Mouse (Mus musculus) cortical plate, adult 2 months (tissue): ENCODE data around the gene Nrn1. TPM values are rescaled to one million over a fixed set of nuclear protein-coding genes. Genes with fewer than 3 reads are reported as not detected.

Experiments
- H3K27ac ChIP-seq: fragments of 200-500 bp; 2 replicates; pipeline ENCODE4 v1.5.1; 2012; ENCODE audit warnings: low read length, control low read depth, inconsistent platforms; ENCODE audit not compliant: insufficient read depth
- H3K4me1 ChIP-seq: fragments of 200-500 bp; 2 replicates; pipeline ENCODE4 v1.6.1; 2011; ENCODE audit warnings: low read length; ENCODE audit not compliant: control insufficient read depth, insufficient read depth
- H3K4me3 ChIP-seq: fragments of 200-500 bp; 2 replicates; pipeline ENCODE4 v1.5.1; 2011; ENCODE audit warnings: mild to moderate bottlenecking, low read length, control low read depth; ENCODE audit not compliant: insufficient read depth
- CTCF ChIP-seq: fragments of 200-500 bp; IDR thresholded peaks from 2 replicates; pipeline ENCODE4 v1.5.1; 2011; ENCODE audit warnings: mild to moderate bottlenecking, control low read depth, low read length; ENCODE audit not compliant: insufficient read depth; ENCODE audit errors: extremely low read depth
- POLR2A ChIP-seq: fragments of 200-500 bp; IDR thresholded peaks from 2 replicates; pipeline ENCODE4 v1.6.1; 2011; ENCODE audit warnings: mild to moderate bottlenecking, low read length, control low read depth; ENCODE audit not compliant: insufficient read depth; ENCODE audit errors: extremely low read depth
- polyA plus RNA-seq: library from polyadenylated mRNA; depleted of rRNA; stranded (reverse); fragments of >200 nt; gene quantifications from 2 replicates; pipeline ENCODE4 v1.2.3, GENCODE M21; 2012; rRNA removed

The Nrn1 gene
- 251 and 304 TPM in 2 replicates for polyA plus RNA-seq

- Histone ChIP-seq H3K4me1 (no peaks in the 10 kb centered on the region), H3K4me3 (peak within 1 kb of the TSS; percentile 55), H3K27ac (peak within 1 kb of the TSS; percentile 99)
- TF ChIP-seq POLR2A (no peak; the same call in 1 of the 2 replicates), CTCF (no peak)
These were observed at the start of gene Nrn1 for GRCm38 (mm10) chr13:36734731-36735571. Gene Nrn1, minus strand, starts transcription at chr13:36735131.

GRCm38 (mm10) chr13:36779626-36780025 is 44.7 kb upstream of the Nrn1 start:
- no peak overlapping the region for H3K27ac ChIP-seq
- TF ChIP-seq CTCF (no peak), POLR2A (no peak)

GRCm38 (mm10) chr13:36766801-36767200 is 31.9 kb upstream of the Nrn1 start:
- TF ChIP-seq POLR2A (no peak), CTCF (no peak)
- no peaks in the 10 kb centered on the region for H3K4me1 ChIP-seq
- no peak overlapping the region for H3K27ac ChIP-seq
- no peak overlapping the region for H3K4me3 ChIP-seq

More at GRCm38 (mm10) chr13:36779626-36780025, 44.7 kb upstream of the Nrn1 start:
- Histone ChIP-seq H3K4me3 (no peak overlapping the region), H3K4me1 (no peaks in the 10 kb centered on the region)

- no peaks in the 10 kb centered on the region for H3K4me1 ChIP-seq
- no peak for TF ChIP-seq CTCF
- no peak overlapping the region for H3K27ac ChIP-seq
These were observed 16.9 kb upstream of the Nrn1 start for GRCm38 (mm10) chr13:36751861-36752260.

GRCm38 (mm10) chr13:36750056-36750455 is 15.1 kb upstream of the Nrn1 start:
- H3K4me1 ChIP-seq: no peaks in the 10 kb centered on the region
- no peak overlapping the region for H3K27ac ChIP-seq
- H3K4me3 ChIP-seq: no peak overlapping the region
- TF ChIP-seq CTCF (no peak), POLR2A (no peak)

More at GRCm38 (mm10) chr13:36751861-36752260, 16.9 kb upstream of the Nrn1 start:
- H3K4me3 ChIP-seq: no peak overlapping the region

GRCm38 (mm10) chr13:36736619-36736996 is 1.7 kb upstream of the Nrn1 start:
- Histone ChIP-seq H3K27ac (no peak overlapping the region; the same call in 1 of the 2 replicates), H3K4me1 (no peaks in the 10 kb centered on the region), H3K4me3 (peak overlapping the region; percentile 55; the same call in 1 of the 2 replicates)
- TF ChIP-seq POLR2A (no peak), CTCF (no peak)

- TF ChIP-seq POLR2A: peak; percentile 57; the same call in 1 of the 2 replicates
- TF ChIP-seq CTCF: no peak
These were observed 1.1 kb upstream of the Nrn1 start for GRCm38 (mm10) chr13:36735901-36736618.

GRCm38 (mm10) chr13:36733989-36734690 is 791 bp downstream of the Nrn1 start:
- Histone ChIP-seq H3K4me1 (no peaks in the 10 kb centered on the region), H3K4me3 (peak overlapping the region; percentile 55), H3K27ac (peak overlapping the region; percentile 82)
- TF ChIP-seq POLR2A (peak; percentile 41; the same call in 1 of the 2 replicates), CTCF (no peak)

More at GRCm38 (mm10) chr13:36735901-36736618, 1.1 kb upstream of the Nrn1 start:
- Histone ChIP-seq H3K27ac (peak overlapping the region; percentile 99), H3K4me3 (peak overlapping the region; percentile 55), H3K4me1 (no peaks in the 10 kb centered on the region)

- no peak for TF ChIP-seq CTCF
- TF ChIP-seq POLR2A: no peak
- peak overlapping the region; percentile 55 for H3K4me3 ChIP-seq
- H3K27ac ChIP-seq: peak overlapping the region; percentile 82
- H3K4me1 ChIP-seq: no peaks in the 10 kb centered on the region
These were observed 1.4 kb downstream of the Nrn1 start for GRCm38 (mm10) chr13:36733566-36733965.
